In the genomic region with DNA sequence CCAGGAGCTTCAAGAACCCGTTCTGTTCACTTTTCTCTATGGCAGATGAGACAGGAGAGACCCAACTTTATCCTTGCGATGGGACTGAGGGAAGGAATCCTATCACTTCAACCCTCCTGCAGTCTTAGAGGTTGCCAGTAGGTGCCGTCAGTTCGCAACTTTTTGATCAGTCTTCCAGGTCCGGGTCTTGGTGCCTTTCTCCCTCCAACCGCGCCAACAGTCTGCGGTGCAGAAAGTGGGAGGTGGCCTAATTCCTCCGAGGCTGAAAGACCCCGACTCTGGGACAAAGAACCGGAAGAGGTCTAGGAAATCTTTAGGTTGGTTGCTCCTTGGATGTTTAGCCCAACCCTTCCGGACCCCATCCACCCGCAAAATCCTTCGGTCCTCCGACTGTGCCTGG, we compare ENCODE assay signal across 1 mouse cellular context.
A peak's percentile ranks its signal among the peaks of the same experiment; 100 is the strongest.
TF ChIP-seq lines count a peak whose summit lies in the region.

No protein-coding gene starts in this region.

TF ChIP-seq in MEL, 35 proteins besides CTCF, POLR2A, EP300 and RAD21 (continued from another document):
- TF ChIP-seq ZC3H11A (IDR thresholded peaks at IDR 0.05; ENCODE audit: low read depth, low read length), result peak; percentile 88
- TF ChIP-seq ZKSCAN1 (IDR thresholded peaks at IDR 0.05; ENCODE audit: low read depth, low read length), result no peak
- no peak for TF ChIP-seq CHD1 (IDR thresholded peaks at IDR 0.05; ENCODE audit: low read depth, low read length)
- TF ChIP-seq SMC3 (IDR thresholded peaks at IDR 0.05; ENCODE audit: low read depth, low read length), result peak; percentile 90
- no peak for TF ChIP-seq MYB (IDR thresholded peaks at IDR 0.05; ENCODE audit: low read depth, low read length)
- TF ChIP-seq MAFK (IDR thresholded peaks at IDR 0.05; ENCODE audit: borderline replicate concordance, low read depth, low read length), result no peak
- TF ChIP-seq NELFE (IDR thresholded peaks at IDR 0.05; ENCODE audit: low read depth, low read length), result peak; percentile 29; the same call in 1 of the 2 replicates
- no peak for TF ChIP-seq POLR2AphosphoS5 (IDR thresholded peaks at IDR 0.05; ENCODE audit: borderline replicate concordance, low read depth, low read length)
- no peak for TF ChIP-seq NRF1 (IDR thresholded peaks at IDR 0.05; ENCODE audit: insufficient read depth, low read depth, low read length, poor library complexity, severe bottlenecking)
- TF ChIP-seq ELF1 (IDR thresholded peaks at IDR 0.05; ENCODE audit: low read depth, low read length), result no peak
- no peak; the same call in 1 of the 2 replicates for TF ChIP-seq CHD2 (IDR thresholded peaks at IDR 0.05; ENCODE audit: low read length)
- TF ChIP-seq USF1 (IDR thresholded peaks at IDR 0.05; ENCODE audit: low read depth, low read length), result no peak
- no peak for TF ChIP-seq TBP (IDR thresholded peaks at IDR 0.05; ENCODE audit: low read depth, low read length)
- no peak for TF ChIP-seq RCOR1 (IDR thresholded peaks at IDR 0.05; ENCODE audit: low read depth, low read length)
- no peak for TF ChIP-seq ZNF384 (IDR thresholded peaks at IDR 0.05; ENCODE audit: low read depth, low read length)
